Mouse (Mus musculus) mesoderm, embryonic 11.5 days (tissue): ENCODE data around the gene Nup37.

ENCODE experiments used
- DNase-seq: peaks from one replicate; pipeline ENCODE4 v3.0.0-alpha.2; 2012; ENCODE audit warnings: low read depth, low spot score

Gene Nup37

GRCm38 (mm10) chr10:88146707-88147477 lies at the start of gene Nup37, which contains the start of gene Parpbp:
Gene Nup37 (plus strand): TSS chr10:88146992.
Gene Parpbp (minus strand): TSS chr10:88146941.
- DNase-seq, result peak; percentile 90

- no peak for DNase-seq
Observed at GRCm38 (mm10) chr10:88106169-88106568, 40.6 kb upstream of the Nup37 start.

DNA sequence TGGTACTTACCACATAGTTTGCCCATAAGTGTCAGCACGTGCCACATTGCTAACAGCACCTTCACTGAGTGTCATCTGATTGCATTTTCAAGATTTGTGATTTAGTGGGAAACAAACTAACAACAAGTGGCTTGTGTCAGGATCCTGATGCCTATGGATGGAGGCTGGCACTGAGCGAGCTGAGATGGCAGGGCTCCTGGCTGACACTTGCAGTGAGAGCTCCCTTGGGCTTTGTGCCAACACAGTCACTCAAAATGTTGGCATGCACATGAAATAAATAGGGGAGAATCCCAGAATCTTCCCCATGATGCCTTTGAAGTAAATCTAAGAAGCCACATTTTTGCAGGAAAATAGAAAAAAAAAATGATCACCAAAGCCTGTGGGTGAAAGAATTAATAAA lies 33.5 kb upstream of the Nup37 start:
- no peak for DNase-seq

DNA sequence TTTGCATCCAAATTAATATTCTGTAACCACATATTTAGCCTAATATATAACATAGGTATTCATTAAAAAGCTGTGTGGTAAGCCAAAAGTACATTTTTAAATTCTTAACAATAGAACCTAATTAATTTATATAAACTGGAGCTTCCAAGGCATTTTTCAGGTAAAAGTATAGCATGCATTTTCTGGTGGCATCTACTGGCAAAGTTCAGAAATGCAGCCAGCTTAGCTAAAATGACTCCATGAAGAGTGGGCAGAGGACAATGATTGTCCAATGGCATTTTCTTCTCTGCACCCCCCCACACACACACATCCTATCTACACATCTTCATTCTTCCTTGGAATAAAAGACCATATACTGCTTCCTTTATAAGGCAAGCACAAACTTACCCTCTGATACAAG lies 27.1 kb upstream of the Nup37 start:
- no peak for DNase-seq

GRCm38 (mm10) chr10:88135630-88136029 lies 11.2 kb upstream of the Nup37 start:
- DNase-seq, result no peak

DNA sequence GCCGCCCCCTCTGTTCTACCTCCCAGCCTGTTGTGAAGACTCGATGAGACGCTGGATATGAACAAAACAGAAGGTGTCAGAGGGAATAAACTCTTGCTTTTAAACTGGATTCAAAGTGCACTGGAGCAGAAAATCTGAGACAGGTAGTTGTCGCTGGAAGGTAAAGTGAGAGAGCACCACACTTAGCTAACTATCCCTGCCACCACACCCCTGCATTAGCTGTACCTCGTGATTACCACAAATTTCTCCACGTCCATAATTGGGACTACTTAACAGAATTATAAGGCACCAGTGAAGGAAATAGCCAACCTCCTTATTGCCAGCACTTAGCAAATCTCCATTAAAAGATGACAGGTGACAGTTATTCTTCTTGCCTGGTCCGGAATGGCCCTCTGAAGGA lies 605 bp upstream of the Nup37 start:
- DNase-seq, result no peak

DNA sequence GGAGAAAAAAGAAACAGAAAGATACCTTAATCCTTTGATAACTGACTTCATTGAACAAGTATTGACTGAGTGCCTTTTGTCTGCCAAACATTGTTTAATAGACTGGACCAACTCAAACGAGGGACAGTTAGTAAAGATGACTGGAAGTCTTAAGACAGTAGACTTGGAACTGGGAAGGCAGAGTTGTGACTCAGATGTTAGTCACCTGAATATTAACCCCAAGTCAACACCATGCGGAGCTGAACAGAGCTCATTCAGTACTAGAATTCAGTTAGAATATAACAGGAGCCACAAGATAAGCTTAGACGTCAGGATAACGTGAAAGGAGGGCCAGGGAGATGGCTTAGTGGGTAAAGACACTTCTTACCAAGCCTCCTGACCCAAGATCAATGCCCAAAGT lies 3.6 kb downstream of the Nup37 start:
- no peak for DNase-seq

DNA sequence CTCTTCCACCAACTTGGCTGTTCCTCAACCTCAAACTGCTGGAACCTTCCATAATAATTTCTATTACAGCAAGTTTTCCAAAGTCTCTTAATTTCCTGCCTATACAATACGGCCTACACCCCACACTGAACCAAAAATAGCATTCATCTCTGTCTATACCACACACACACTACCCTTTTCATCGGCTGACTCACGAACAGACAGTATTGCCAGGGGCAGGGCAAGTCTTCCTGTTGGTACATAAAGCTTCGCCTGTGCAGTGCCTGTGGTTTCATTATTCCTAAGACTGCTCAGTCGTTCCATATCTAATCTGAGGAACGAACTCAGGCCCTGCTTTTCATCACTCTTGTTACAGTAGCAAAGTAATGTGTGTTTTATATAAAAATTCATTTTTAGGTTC lies 4.9 kb downstream of the Nup37 start:
- no peak for DNase-seq

GRCm38 (mm10) chr10:88162096-88162495 lies 15.3 kb downstream of the Nup37 start:
- no peak for DNase-seq

- DNase-seq, result no peak
Observed at GRCm38 (mm10) chr10:88162676-88163075, 15.9 kb downstream of the Nup37 start.

DNA sequence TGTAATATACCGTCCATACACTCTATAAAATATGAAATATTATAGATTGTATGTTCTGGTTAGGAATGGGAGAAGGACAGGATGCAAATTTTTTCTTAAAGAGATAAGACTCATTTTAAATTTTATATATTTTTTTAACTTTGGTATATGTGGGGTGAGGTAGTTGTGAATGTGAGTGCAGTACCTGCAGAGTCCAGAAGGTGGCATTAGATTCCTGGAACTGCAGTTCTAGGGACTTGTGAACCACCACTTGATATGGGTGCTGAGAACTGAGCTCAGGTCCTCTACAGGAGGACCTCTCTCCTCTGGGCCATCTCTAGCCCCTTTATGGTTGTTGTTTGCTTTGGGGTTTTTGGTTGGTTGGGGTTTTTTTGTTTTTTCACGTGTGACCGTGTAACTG lies 19.4 kb downstream of the Nup37 start:
- no peak for DNase-seq

GRCm38 (mm10) chr10:88167438-88168077 lies 20.8 kb downstream of the Nup37 start:
- no peak for DNase-seq

DNA sequence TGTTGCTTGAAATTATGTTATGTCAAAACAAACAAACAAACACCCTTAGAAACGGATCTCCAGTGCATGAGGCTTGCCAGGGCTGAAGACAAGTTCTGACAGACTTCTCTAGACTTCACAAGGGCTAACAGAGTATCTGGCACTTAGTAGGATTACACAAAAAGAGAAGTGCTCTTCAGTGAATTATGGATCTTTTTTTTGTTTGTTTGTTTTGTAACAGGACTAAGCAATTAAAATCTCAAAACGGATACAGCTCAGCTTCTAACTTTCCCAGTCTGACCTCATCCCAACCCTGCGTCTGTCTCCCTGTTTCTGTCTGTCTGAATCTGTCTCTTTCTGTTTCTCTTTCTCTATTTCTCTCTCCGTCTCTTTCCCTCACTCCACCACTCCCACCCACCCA lies 53.7 kb downstream of the Nup37 start:
- no peak for DNase-seq

GRCm38 (mm10) chr10:88200951-88201638 lies 54.3 kb downstream of the Nup37 start, which contains the start of gene Washc3:
Gene Washc3 (plus strand): TSS chr10:88201093.
- DNase-seq, result peak; percentile 89

DNA sequence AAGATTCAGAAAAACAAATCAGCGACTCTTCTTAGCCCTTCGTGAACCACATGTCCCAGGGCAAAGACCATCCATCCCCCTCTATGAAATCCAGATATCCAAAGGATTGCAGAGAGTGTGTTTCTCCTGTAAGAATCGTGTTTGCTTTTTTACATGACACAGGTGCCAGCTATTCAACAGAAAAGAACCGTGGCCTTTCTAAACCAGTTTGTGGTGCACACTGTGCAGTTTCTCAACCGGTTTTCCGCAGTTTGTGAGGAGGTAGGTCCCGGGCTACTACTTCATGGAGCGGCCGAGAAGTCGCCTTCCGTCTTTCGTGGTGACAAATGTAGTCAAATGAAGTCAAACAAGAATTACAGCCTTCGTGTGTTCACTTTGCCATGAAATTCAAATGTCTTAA lies 54.9 kb downstream of the Nup37 start:
- DNase-seq, result no peak

DNA sequence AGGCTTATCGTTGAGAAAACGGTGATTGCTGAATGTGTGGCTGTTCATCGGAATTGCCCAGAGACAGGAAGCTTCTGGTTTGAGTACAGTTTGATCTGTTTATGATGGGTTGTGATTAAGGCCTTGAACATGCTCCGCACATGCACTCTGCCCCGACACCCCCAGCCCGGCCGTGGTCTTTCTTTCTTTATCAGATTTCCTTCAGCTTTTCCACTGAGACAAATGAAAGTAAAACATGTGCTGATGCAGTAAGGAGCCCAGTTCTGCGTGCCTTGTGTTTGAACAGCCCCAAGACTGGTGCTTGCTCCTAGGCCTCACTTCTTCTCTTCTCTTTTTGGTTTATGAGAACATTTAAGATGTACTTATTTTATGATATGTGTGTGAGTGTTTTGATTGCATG lies 55.8 kb downstream of the Nup37 start:
- DNase-seq, result no peak

GRCm38 (mm10) chr10:88203236-88203635 lies 56.4 kb downstream of the Nup37 start:
- no peak for DNase-seq

GRCm38 (mm10) chr10:88212644-88213043 lies 65.9 kb downstream of the Nup37 start:
- DNase-seq, result no peak

- no peak for DNase-seq
Observed at GRCm38 (mm10) chr10:88214800-88215514, 68.2 kb downstream of the Nup37 start.

DNA sequence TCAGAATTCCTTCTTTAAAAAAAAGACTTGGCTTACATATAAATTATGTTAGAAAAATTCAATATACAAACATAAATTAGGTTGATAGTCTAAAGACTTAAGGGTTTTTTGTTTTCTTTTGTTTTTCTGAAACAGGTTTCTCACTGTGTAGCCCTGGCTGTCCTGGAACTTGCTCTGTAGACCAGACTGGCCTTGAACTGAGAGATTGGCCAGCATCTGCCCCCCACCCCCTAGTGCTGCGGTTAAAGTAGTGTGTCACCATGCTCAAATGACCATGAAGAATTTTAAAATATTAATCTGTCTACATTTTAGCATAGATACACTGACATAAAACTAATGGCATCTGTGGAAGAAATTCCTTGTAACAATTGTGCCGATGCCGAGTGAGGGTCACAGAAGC lies 71.4 kb downstream of the Nup37 start:
- DNase-seq, result no peak

- no peak for DNase-seq
Observed at GRCm38 (mm10) chr10:88221718-88222117, 74.9 kb downstream of the Nup37 start.

DNA sequence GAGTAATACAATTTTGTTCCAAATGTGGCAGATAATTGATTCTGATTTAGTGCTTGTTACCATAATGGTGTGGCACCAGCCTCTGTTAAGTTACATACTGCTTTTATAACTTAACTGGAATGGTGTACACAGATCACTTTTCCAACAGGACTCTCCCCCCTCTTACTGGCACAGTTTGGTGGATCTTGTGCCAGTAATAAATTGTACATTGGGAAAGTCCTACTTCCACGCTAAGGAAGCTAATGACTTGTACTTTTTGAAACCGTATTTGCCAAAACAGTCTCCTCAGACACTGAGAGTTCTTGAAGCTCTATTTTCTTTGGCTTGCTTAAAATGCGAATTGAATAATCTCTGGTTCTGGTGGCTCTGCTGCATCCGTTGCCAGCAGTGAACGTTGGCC lies 78.6 kb downstream of the Nup37 start:
- DNase-seq, result no peak
